Mouse (Mus musculus) myocyte (in vitro differentiated cells): ENCODE measurements at regions not wholly inside any gene's neighbourhood (a gene's known extent, or its start where the extent isn't known, plus 50 kb on each side); places are given as distances from the start of the nearest gene placed in this dataset.

Experiments
- H3K27me3 ChIP-seq: one replicate; pipeline ENCODE4 v1.6.1; 2011; ENCODE audit not compliant: control insufficient read depth, insufficient read depth, insufficient read length
- H3K36me3 ChIP-seq: one replicate; pipeline ENCODE4 v1.6.1; 2011; ENCODE audit not compliant: control insufficient read depth, insufficient read depth
- H3K4me2 ChIP-seq: one replicate; pipeline ENCODE4 v1.6.1; 2011; ENCODE audit warnings: low read depth, control low read depth
- H3K4me3 ChIP-seq: one replicate; pipeline ENCODE4 v1.5.1; 2011; ENCODE audit warnings: mild to moderate bottlenecking, control low read depth, moderate library complexity
- H3K79me2 ChIP-seq: one replicate; pipeline ENCODE4 v1.6.1; 2011; ENCODE audit not compliant: control insufficient read depth, insufficient read depth
- H3ac ChIP-seq: one replicate; pipeline ENCODE4 v1.6.1; 2011; ENCODE audit not compliant: control insufficient read depth, insufficient read length
- CEBPB ChIP-seq: IDR thresholded peaks from 2 replicates; pipeline ENCODE4 v1.6.1; 2011; ENCODE audit warnings: mild to moderate bottlenecking, moderate library complexity; ENCODE audit not compliant: poor library complexity, insufficient read depth, severe bottlenecking
- E2F4 ChIP-seq: IDR thresholded peaks from one replicate; pipeline ENCODE4 v1.6.1; 2011; ENCODE audit warnings: mild to moderate bottlenecking, control low read depth, moderate library complexity; ENCODE audit not compliant: insufficient read depth
- MAX ChIP-seq: IDR thresholded peaks from one replicate; pipeline ENCODE4 v1.6.1; 2011; ENCODE audit warnings: low read depth, mild to moderate bottlenecking, control low read depth
- MYOD1 ChIP-seq, 3 experiments: IDR thresholded peaks; one replicate each; pipeline ENCODE4 v1.6.1; 2011; ENCODE audit warnings: control low read depth in 2 of 3, low read depth in 2 of 3, mild to moderate bottlenecking in 2 of 3, moderate library complexity in 1 of 3; ENCODE audit not compliant: insufficient read length in 2 of 3, control insufficient read depth in 1 of 3
- MYOG ChIP-seq, 3 experiments: IDR thresholded peaks; one replicate each; pipeline ENCODE4 v1.6.1; 2011; ENCODE audit warnings: control low read depth in 2 of 3, low read depth in 2 of 3, mild to moderate bottlenecking in 2 of 3; ENCODE audit not compliant: insufficient read length in 2 of 3, control insufficient read depth in 1 of 3, insufficient read depth in 1 of 3
- POLR2A ChIP-seq: IDR thresholded peaks from one replicate; pipeline ENCODE4 v1.6.1; 2011; ENCODE audit warnings: low read depth, mild to moderate bottlenecking, control low read depth, moderate library complexity; ENCODE audit not compliant: insufficient read length
- POLR2AphosphoS2 ChIP-seq: IDR thresholded peaks from one replicate; pipeline ENCODE4 v1.6.1; 2011; ENCODE audit warnings: low read depth, control low read depth; ENCODE audit not compliant: insufficient read length
- REST ChIP-seq: IDR thresholded peaks from one replicate; pipeline ENCODE4 v1.6.1; 2011; ENCODE audit warnings: mild to moderate bottlenecking, control low read depth, moderate library complexity; ENCODE audit not compliant: insufficient read depth, insufficient read length
- SRF ChIP-seq: IDR thresholded peaks from one replicate; pipeline ENCODE4 v1.6.1; 2011; ENCODE audit warnings: low read depth; ENCODE audit not compliant: control insufficient read depth, insufficient read length
- TCF12 ChIP-seq: IDR thresholded peaks from one replicate; pipeline ENCODE4 v1.6.1; 2011; ENCODE audit warnings: mild to moderate bottlenecking, control low read depth; ENCODE audit not compliant: poor library complexity, insufficient read depth, severe bottlenecking
- TCF3 ChIP-seq: IDR thresholded peaks from one replicate; pipeline ENCODE4 v1.6.1; 2011; ENCODE audit warnings: low read depth, control low read depth; ENCODE audit not compliant: insufficient read length
- USF1 ChIP-seq: IDR thresholded peaks from one replicate; pipeline ENCODE4 v1.6.1; 2011; ENCODE audit warnings: low read depth, mild to moderate bottlenecking, control low read depth, moderate library complexity

- no peak overlapping the region for H3K4me3 ChIP-seq
- H3K36me3 ChIP-seq, result no peaks in the 10 kb centered on the region
- H3K4me2 ChIP-seq, result no peak overlapping the region
- TF ChIP-seq MYOG (IDR thresholded peaks at IDR 0.05; ENCODE audit: control insufficient read depth in 1 of 3, insufficient read depth in 1 of 3, insufficient read length in 2 of 3, low read depth in 2 of 3) (no peak), TCF3 (no peak), TCF12 (no peak), CEBPB (no peak), POLR2AphosphoS2 (no peak)
- no peaks in the 10 kb centered on the region for H3K27me3 ChIP-seq
- H3K79me2 ChIP-seq, result no peaks in the 10 kb centered on the region
- H3ac ChIP-seq, result no peak overlapping the region
These were observed 102.3 kb upstream of the Irx4 start for GRCm38 (mm10) chr13:73158016-73158415.

GRCm38 (mm10) chr13:73159454-73159853 is 100.8 kb upstream of the Irx4 start:
- no peak overlapping the region for H3K4me2 ChIP-seq
- H3K36me3 ChIP-seq, result no peaks in the 10 kb centered on the region
- TF ChIP-seq USF1, result no peak
- no peak for TF ChIP-seq CEBPB
- no peak for TF ChIP-seq REST
- no peak for TF ChIP-seq E2F4
- no peak for TF ChIP-seq TCF3
- no peak for TF ChIP-seq MYOG (IDR thresholded peaks at IDR 0.05; ENCODE audit: control insufficient read depth in 1 of 3, insufficient read depth in 1 of 3, insufficient read length in 2 of 3, low read depth in 2 of 3)
- TF ChIP-seq MYOD1 (IDR thresholded peaks at IDR 0.05; ENCODE audit: control insufficient read depth in 1 of 3, insufficient read length in 2 of 3, low read depth in 2 of 3), result no peak
- TF ChIP-seq POLR2A, result no peak
- no peak for TF ChIP-seq POLR2AphosphoS2
- TF ChIP-seq TCF12, result no peak
- TF ChIP-seq MAX, result no peak
- H3ac ChIP-seq, result no peak overlapping the region
- no peaks in the 10 kb centered on the region for H3K79me2 ChIP-seq
- H3K27me3 ChIP-seq, result no peaks in the 10 kb centered on the region
- no peak overlapping the region for H3K4me3 ChIP-seq

GRCm38 (mm10) chr13:73159865-73160264 is 100.4 kb upstream of the Irx4 start:
- Histone ChIP-seq H3K4me2 (no peak overlapping the region), H3K36me3 (no peaks in the 10 kb centered on the region), H3K4me3 (no peak overlapping the region), H3ac (no peak overlapping the region), H3K27me3 (no peaks in the 10 kb centered on the region), H3K79me2 (no peaks in the 10 kb centered on the region)
- no peak for TF ChIP-seq POLR2A
- no peak for TF ChIP-seq TCF12
- no peak for TF ChIP-seq REST
- no peak for TF ChIP-seq MYOD1 (IDR thresholded peaks at IDR 0.05; ENCODE audit: control insufficient read depth in 1 of 3, insufficient read length in 2 of 3, low read depth in 2 of 3)
- TF ChIP-seq SRF, result no peak
- no peak for TF ChIP-seq MYOG (IDR thresholded peaks at IDR 0.05; ENCODE audit: control insufficient read depth in 1 of 3, insufficient read depth in 1 of 3, insufficient read length in 2 of 3, low read depth in 2 of 3)
- TF ChIP-seq TCF3, result no peak
- no peak for TF ChIP-seq CEBPB
- TF ChIP-seq MAX, result no peak
- no peak for TF ChIP-seq E2F4

- no peak for TF ChIP-seq E2F4
- no peak for TF ChIP-seq MYOD1 (IDR thresholded peaks at IDR 0.05; ENCODE audit: control insufficient read depth in 1 of 3, insufficient read length in 2 of 3, low read depth in 2 of 3)
- TF ChIP-seq CEBPB, result no peak
- no peak for TF ChIP-seq TCF12
- TF ChIP-seq POLR2AphosphoS2, result no peak
- no peak for TF ChIP-seq SRF
- TF ChIP-seq USF1, result no peak
- TF ChIP-seq MAX, result no peak
- no peak for TF ChIP-seq POLR2A
- no peak for TF ChIP-seq MYOG (IDR thresholded peaks at IDR 0.05; ENCODE audit: control insufficient read depth in 1 of 3, insufficient read depth in 1 of 3, insufficient read length in 2 of 3, low read depth in 2 of 3)
- Histone ChIP-seq H3K4me2 (no peak overlapping the region), H3ac (no peak overlapping the region), H3K36me3 (no peaks in the 10 kb centered on the region), H3K27me3 (no peaks in the 10 kb centered on the region), H3K79me2 (no peaks in the 10 kb centered on the region), H3K4me3 (no peak overlapping the region)
These were observed 100.0 kb upstream of the Irx4 start for GRCm38 (mm10) chr13:73160289-73160688.

- TF ChIP-seq MYOD1 (IDR thresholded peaks at IDR 0.05; ENCODE audit: control insufficient read depth in 1 of 3, insufficient read length in 2 of 3, low read depth in 2 of 3) (no peak), MYOG (IDR thresholded peaks at IDR 0.05; ENCODE audit: control insufficient read depth in 1 of 3, insufficient read depth in 1 of 3, insufficient read length in 2 of 3, low read depth in 2 of 3) (no peak), USF1 (no peak), TCF3 (no peak), POLR2A (no peak), SRF (no peak), POLR2AphosphoS2 (no peak), CEBPB (no peak), E2F4 (no peak), REST (no peak), MAX (no peak), TCF12 (no peak)
These were observed 90.0 kb upstream of the Irx4 start for GRCm38 (mm10) chr13:73170301-73170700.

More at GRCm38 (mm10) chr13:73170301-73170700, 90.0 kb upstream of the Irx4 start:
- Histone ChIP-seq H3K4me2 (no peak overlapping the region), H3K36me3 (no peaks in the 10 kb centered on the region), H3K27me3 (no peaks in the 10 kb centered on the region), H3K79me2 (no peaks in the 10 kb centered on the region), H3ac (no peak overlapping the region), H3K4me3 (no peak overlapping the region)
